Mouse (Mus musculus): ENCODE data around the gene Meis2.

GRCm38 (mm10) chr2:115883520-115883919 is 182.1 kb downstream of the Meis2 start:
- TF ChIP-seq CTCF (IDR thresholded peaks at IDR 0.05; ENCODE audit: control insufficient read depth, insufficient read depth, insufficient replicate concordance, low read depth, low read length) (no peak), POLR2A (IDR thresholded peaks at IDR 0.05; ENCODE audit: control insufficient read depth, low read depth, low read length) (no peak)
